Mouse (Mus musculus) erythroblast, embryonic 14.5 days (primary cell): Measurements from ENCODE around the gene Adpgk.

ENCODE experiments used
- GATA1 ChIP-seq: IDR thresholded peaks from 2 replicates; pipeline ENCODE4 v1.6.1; 2012; ENCODE audit warnings: low read length, inconsistent platforms, mixed read lengths
- TAL1 ChIP-seq: IDR thresholded peaks from 3 replicates; pipeline ENCODE4 v1.6.1; 2012; ENCODE audit warnings: low read length, inconsistent platforms, mixed read lengths

DNA sequence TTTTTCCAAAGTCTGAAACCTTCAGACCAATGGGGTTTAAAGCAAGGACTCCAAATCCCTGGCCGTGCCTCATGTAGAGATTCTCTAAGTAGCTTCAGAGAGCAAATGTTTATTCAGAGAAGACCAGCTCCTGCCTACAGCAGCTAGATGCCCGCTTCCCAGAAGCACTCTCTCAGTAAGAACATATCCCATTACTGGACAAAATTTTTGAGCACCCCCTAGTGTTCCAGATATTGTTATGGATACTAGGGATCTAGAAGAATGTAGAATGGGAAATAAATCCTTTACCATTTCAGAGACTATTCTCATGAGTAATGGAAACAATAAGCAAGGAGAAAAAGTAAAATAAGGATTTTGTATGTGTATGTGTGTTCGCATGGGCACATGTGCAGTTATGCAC, 42.0 kb upstream of the Adpgk start:
- TF ChIP-seq GATA1 (no peak), TAL1 (no peak)
